Mouse (Mus musculus): ENCODE data around the gene Vmn1r58. TPM values are rescaled to one million over a fixed set of nuclear protein-coding genes. Genes with fewer than 3 reads are reported as not detected.
"Not testable (repeated sequence)": the region's sequence is repeated elsewhere in the genome, so short reads cannot be mapped to it uniquely, and the experiment has no call there.

Gene Vmn1r58
- polyA plus RNA-seq (2014; fragmentation: Nextera tagmentation; extraction: Ambion mirVana), result not detected in 2 replicates

GRCm38 (mm10) chr7:5413296-5413695 is at the start of gene Vmn1r58:
Gene Vmn1r58 (minus strand): TSS chr7:5413396.
- H3K4me3 ChIP-seq (ENCODE audit: control insufficient read depth in 1 of 2, insufficient read depth in 1 of 2, low read depth in 1 of 2, low read length in 2 of 2); H3K4me1 ChIP-seq (ENCODE audit: control insufficient read depth in 2 of 2, insufficient read depth in 2 of 2, low read length in 2 of 2); H3K27me3 ChIP-seq (ENCODE audit: control insufficient read depth, insufficient read depth, low read length); H3K9me3 ChIP-seq (ENCODE audit: control insufficient read depth, low read length); H3K36me3 ChIP-seq (ENCODE audit: control insufficient read depth, insufficient read depth, low read length); H3K9ac ChIP-seq (ENCODE audit: low read length); ATAC-seq (ENCODE audit: insufficient number of reproducible peaks, insufficient read depth, low FRiP score, low read depth); H3K27ac ChIP-seq (replicated peaks in 1 of 2; ENCODE audit: control insufficient read depth in 1 of 2, insufficient read depth in 1 of 2, low read depth in 2 of 2, low read length in 2 of 2); H3K4me2 ChIP-seq (ENCODE audit: low read length): not testable (repeated sequence)

GRCm38 (mm10) chr7:5456674-5457073 is 43.5 kb upstream of the Vmn1r58 start, which contains the start of gene Vmn1r59:
Gene Vmn1r59 (minus strand): TSS chr7:5456774.
- no peak for ATAC-seq (ENCODE audit: insufficient number of reproducible peaks, insufficient read depth, low FRiP score, low read depth)
- Histone ChIP-seq H3K9ac (ENCODE audit: low read length) (no peak within 1 kb of the TSS), H3K36me3 (ENCODE audit: control insufficient read depth, insufficient read depth, low read length) (no peaks in the 10 kb centered on the region), H3K27ac (replicated peaks in 1 of 2; ENCODE audit: control insufficient read depth in 1 of 2, insufficient read depth in 1 of 2, low read depth in 2 of 2, low read length in 2 of 2) (no peak within 1 kb of the TSS), H3K4me1 (ENCODE audit: control insufficient read depth in 2 of 2, insufficient read depth in 2 of 2, low read length in 2 of 2) (no peaks in the 10 kb centered on the region), H3K27me3 (ENCODE audit: control insufficient read depth, insufficient read depth, low read length) (no peaks in the 10 kb centered on the region), H3K9me3 (ENCODE audit: control insufficient read depth, low read length) (peaks cover 20% of the 10 kb centered on the region), H3K4me3 (ENCODE audit: control insufficient read depth in 1 of 2, insufficient read depth in 1 of 2, low read depth in 1 of 2, low read length in 2 of 2) (no peak within 1 kb of the TSS), H3K4me2 (ENCODE audit: low read length) (no peak within 1 kb of the TSS)

- WGBS, result 65% methylated on average over 3 of the region's 3 CpGs
- H3K27ac ChIP-seq (replicated peaks in 1 of 2; ENCODE audit: control insufficient read depth in 1 of 2, insufficient read depth in 1 of 2, low read depth in 2 of 2, low read length in 2 of 2); H3K4me2 ChIP-seq (ENCODE audit: low read length); ATAC-seq (ENCODE audit: insufficient number of reproducible peaks, insufficient read depth, low FRiP score, low read depth); H3K4me1 ChIP-seq (ENCODE audit: control insufficient read depth in 2 of 2, insufficient read depth in 2 of 2, low read length in 2 of 2); H3K27me3 ChIP-seq (ENCODE audit: control insufficient read depth, insufficient read depth, low read length); H3K36me3 ChIP-seq (ENCODE audit: control insufficient read depth, insufficient read depth, low read length); H3K4me3 ChIP-seq (ENCODE audit: control insufficient read depth in 1 of 2, insufficient read depth in 1 of 2, low read depth in 1 of 2, low read length in 2 of 2); H3K9ac ChIP-seq (ENCODE audit: low read length): not testable (repeated sequence)
- peaks cover 18% of the 10 kb centered on the region for H3K9me3 ChIP-seq (ENCODE audit: control insufficient read depth, low read length)
Measured at GRCm38 (mm10) chr7:5454011-5454410, 40.8 kb upstream of the Vmn1r58 start.

GRCm38 (mm10) chr7:5448627-5449026 is 35.4 kb upstream of the Vmn1r58 start:
- Histone ChIP-seq H3K4me3 (ENCODE audit: control insufficient read depth in 1 of 2, insufficient read depth in 1 of 2, low read depth in 1 of 2, low read length in 2 of 2) (no peak overlapping the region), H3K9me3 (ENCODE audit: control insufficient read depth, low read length) (peaks cover 9% of the 10 kb centered on the region; the same call in 1 of the 2 replicates), H3K4me2 (ENCODE audit: low read length) (no peak overlapping the region), H3K36me3 (ENCODE audit: control insufficient read depth, insufficient read depth, low read length) (no peaks in the 10 kb centered on the region), H3K4me1 (ENCODE audit: control insufficient read depth in 2 of 2, insufficient read depth in 2 of 2, low read length in 2 of 2) (no peaks in the 10 kb centered on the region), H3K9ac (ENCODE audit: low read length) (no peak overlapping the region), H3K27me3 (ENCODE audit: control insufficient read depth, insufficient read depth, low read length) (no peaks in the 10 kb centered on the region), H3K27ac (replicated peaks in 1 of 2; ENCODE audit: control insufficient read depth in 1 of 2, insufficient read depth in 1 of 2, low read depth in 2 of 2, low read length in 2 of 2) (no peak overlapping the region)
- no peak for ATAC-seq (ENCODE audit: insufficient number of reproducible peaks, insufficient read depth, low FRiP score, low read depth)

GRCm38 (mm10) chr7:5406201-5406600 is 7.0 kb downstream of the Vmn1r58 start:
- Histone ChIP-seq H3K9ac (ENCODE audit: low read length) (no peak overlapping the region), H3K4me3 (ENCODE audit: control insufficient read depth in 1 of 2, insufficient read depth in 1 of 2, low read depth in 1 of 2, low read length in 2 of 2) (no peak overlapping the region), H3K4me2 (ENCODE audit: low read length) (no peak overlapping the region), H3K4me1 (ENCODE audit: control insufficient read depth in 2 of 2, insufficient read depth in 2 of 2, low read length in 2 of 2) (no peaks in the 10 kb centered on the region), H3K27me3 (ENCODE audit: control insufficient read depth, insufficient read depth, low read length) (no peaks in the 10 kb centered on the region), H3K9me3 (ENCODE audit: control insufficient read depth, low read length) (no peaks in the 10 kb centered on the region), H3K27ac (replicated peaks in 1 of 2; ENCODE audit: control insufficient read depth in 1 of 2, insufficient read depth in 1 of 2, low read depth in 2 of 2, low read length in 2 of 2) (no peak overlapping the region), H3K36me3 (ENCODE audit: control insufficient read depth, insufficient read depth, low read length) (no peaks in the 10 kb centered on the region)
- ATAC-seq (ENCODE audit: insufficient number of reproducible peaks, insufficient read depth, low FRiP score, low read depth), result no peak
- WGBS, result 28% methylated on average over 2 of the region's 2 CpGs

GRCm38 (mm10) chr7:5366724-5367123 is 46.5 kb downstream of the Vmn1r58 start:
- Histone ChIP-seq H3K4me3 (ENCODE audit: control insufficient read depth in 1 of 2, insufficient read depth in 1 of 2, low read depth in 1 of 2, low read length in 2 of 2) (no peak overlapping the region), H3K36me3 (ENCODE audit: control insufficient read depth, insufficient read depth, low read length) (no peaks in the 10 kb centered on the region), H3K9me3 (ENCODE audit: control insufficient read depth, low read length) (peaks cover 23% of the 10 kb centered on the region), H3K4me1 (ENCODE audit: control insufficient read depth in 2 of 2, insufficient read depth in 2 of 2, low read length in 2 of 2) (no peaks in the 10 kb centered on the region), H3K27me3 (ENCODE audit: control insufficient read depth, insufficient read depth, low read length) (no peaks in the 10 kb centered on the region), H3K27ac (replicated peaks in 1 of 2; ENCODE audit: control insufficient read depth in 1 of 2, insufficient read depth in 1 of 2, low read depth in 2 of 2, low read length in 2 of 2) (no peak overlapping the region), H3K9ac (ENCODE audit: low read length) (no peak overlapping the region), H3K4me2 (ENCODE audit: low read length) (no peak overlapping the region)
- no peak for ATAC-seq (ENCODE audit: insufficient number of reproducible peaks, insufficient read depth, low FRiP score, low read depth)
- 64% methylated on average over 2 of the region's 2 CpGs for WGBS

- no peaks in the 10 kb centered on the region for H3K36me3 ChIP-seq (ENCODE audit: control insufficient read depth, insufficient read depth, low read length)
- ATAC-seq (ENCODE audit: insufficient number of reproducible peaks, insufficient read depth, low FRiP score, low read depth), result no peak
- H3K4me1 ChIP-seq (ENCODE audit: control insufficient read depth in 2 of 2, insufficient read depth in 2 of 2, low read length in 2 of 2), result no peaks in the 10 kb centered on the region
- peaks cover 36% of the 10 kb centered on the region for H3K9me3 ChIP-seq (ENCODE audit: control insufficient read depth, low read length)
- H3K27ac ChIP-seq (replicated peaks in 1 of 2; ENCODE audit: control insufficient read depth in 1 of 2, insufficient read depth in 1 of 2, low read depth in 2 of 2, low read length in 2 of 2), result no peak overlapping the region
- H3K4me3 ChIP-seq (ENCODE audit: control insufficient read depth in 1 of 2, insufficient read depth in 1 of 2, low read depth in 1 of 2, low read length in 2 of 2), result no peak overlapping the region
- no peak overlapping the region for H3K9ac ChIP-seq (ENCODE audit: low read length)
- no peaks in the 10 kb centered on the region for H3K27me3 ChIP-seq (ENCODE audit: control insufficient read depth, insufficient read depth, low read length)
- WGBS, result 87% methylated on average over 5 of the region's 5 CpGs
- H3K4me2 ChIP-seq (ENCODE audit: low read length), result no peak overlapping the region
Measured at GRCm38 (mm10) chr7:5363599-5363998, 49.6 kb downstream of the Vmn1r58 start.

Measured in heart, embryonic 14.5 days (tissue).